Mouse (Mus musculus): ENCODE results near the gene Art4. TPM values are rescaled to one million over a fixed set of nuclear protein-coding genes. Genes with fewer than 3 reads are reported as not detected.

Art4 gene
- total and polyA plus RNA-seq, 3 experiments = 12.8 to 19.6 (median 16.3) TPM

DNA sequence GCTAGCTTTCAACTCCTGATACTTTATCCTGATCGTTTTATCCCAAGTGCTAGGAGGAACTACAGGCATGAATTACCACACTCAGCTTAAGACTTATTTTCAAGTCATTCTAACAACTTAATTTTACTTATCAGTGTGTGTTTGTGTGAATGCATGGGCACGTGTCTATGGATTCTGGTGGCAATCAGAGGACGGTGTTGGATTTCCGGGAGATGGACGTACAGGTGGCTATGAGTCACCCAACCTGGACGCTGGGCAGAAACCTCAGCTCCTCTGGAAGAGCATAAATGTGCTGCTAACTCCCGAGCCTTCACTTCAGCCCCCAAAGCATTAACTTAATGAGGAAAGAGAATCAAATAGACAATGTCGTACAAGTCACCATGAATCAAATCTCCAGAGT lies 32.5 kb downstream of the Art4 start:
- Histone ChIP-seq H3K9ac (ENCODE audit: low read depth, low read length) (no peak overlapping the region), H3K4me1 (ENCODE audit: control insufficient read depth, insufficient read depth, low read length) (peaks cover 1% of the 10 kb centered on the region), H3K27ac (no peak overlapping the region), H3K27me3 (ENCODE audit: control insufficient read depth, insufficient read depth, low read length) (no peaks in the 10 kb centered on the region), H3K36me3 (ENCODE audit: control insufficient read depth, insufficient read depth, low read length) (peaks cover 9% of the 10 kb centered on the region), H3K79me2 (replicated peaks; ENCODE audit: control insufficient read depth, insufficient read depth, low read length) (peaks cover 2% of the 10 kb centered on the region), H3K4me3 (no peak overlapping the region)
- intact Hi-C loops (cut with DNase I) = loop anchor here (10.0 kb wide), 1 partner anchor 1810 kb away; the partner anchor contains the start of gene Ddx47
- no peak for DNase-seq
- 80% methylated on average over 8 of the region's 8 CpGs for WGBS
- TF ChIP-seq EP300 (IDR thresholded peaks at IDR 0.05; ENCODE audit: insufficient read depth, low read depth, low read length) (no peak), POLR2A (IDR thresholded peaks at IDR 0.05; ENCODE audit: insufficient read depth, low read depth, low read length) (no peak), CTCF (IDR thresholded peaks at IDR 0.05) (no peak)

DNA sequence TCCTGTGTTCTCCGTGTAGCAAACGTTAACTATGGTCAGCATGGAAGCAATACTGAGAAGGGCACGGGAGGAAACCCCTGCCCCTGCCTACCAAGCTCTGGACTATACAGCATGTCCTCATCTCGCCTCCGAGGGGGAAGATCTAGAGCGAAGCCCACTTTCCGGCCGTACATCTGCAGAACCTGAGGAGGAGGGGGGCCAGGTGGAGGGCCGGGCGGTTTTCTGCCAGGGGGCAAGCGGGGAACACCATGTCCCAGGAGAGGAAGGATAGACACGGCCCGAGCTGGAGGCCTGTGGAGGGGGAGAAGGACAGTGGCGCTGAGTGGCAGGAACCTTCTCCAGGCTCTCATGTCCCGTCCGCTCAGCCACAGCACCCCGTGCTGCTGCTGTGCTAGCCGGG lies 36.4 kb downstream of the Art4 start:
- Histone ChIP-seq H3K27me3 (ENCODE audit: control insufficient read depth, insufficient read depth, low read length) (no peaks in the 10 kb centered on the region), H3K36me3 (ENCODE audit: control insufficient read depth, insufficient read depth, low read length) (peaks cover 6% of the 10 kb centered on the region), H3K27ac (no peak overlapping the region), H3K4me1 (ENCODE audit: control insufficient read depth, insufficient read depth, low read length) (no peaks in the 10 kb centered on the region), H3K4me3 (no peak overlapping the region), H3K9ac (ENCODE audit: low read depth, low read length) (no peak overlapping the region), H3K79me2 (replicated peaks; ENCODE audit: control insufficient read depth, insufficient read depth, low read length) (no peaks in the 10 kb centered on the region)
- intact Hi-C loops (cut with DNase I) = loop anchor here (10.0 kb wide), 1 partner anchor 1806 kb away; the partner anchor contains the start of gene Ddx47
- 78% methylated on average over 18 of the region's 18 CpGs for WGBS
- TF ChIP-seq POLR2A (IDR thresholded peaks at IDR 0.05; ENCODE audit: insufficient read depth, low read depth, low read length) = no peak
- no peak for DNase-seq

DNA sequence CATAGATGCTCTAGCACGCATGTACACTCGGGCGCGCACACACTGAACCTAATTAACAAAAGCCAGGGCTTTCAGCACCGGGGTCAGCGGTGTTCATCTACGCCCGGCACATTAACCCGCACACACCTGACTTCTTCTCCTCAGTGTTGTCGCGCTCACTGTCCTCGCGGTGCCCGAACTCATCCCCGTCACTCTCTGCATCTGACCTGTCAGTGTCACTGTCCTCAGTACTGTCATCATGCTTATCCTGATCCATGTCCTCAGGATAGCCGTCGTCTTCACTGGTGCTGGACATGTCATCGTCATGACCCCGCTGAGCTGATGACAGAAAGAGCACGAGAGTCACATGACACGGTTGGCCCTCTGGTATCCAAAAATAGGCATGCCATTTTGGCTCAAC lies 37.2 kb downstream of the Art4 start:
- WGBS = 76% methylated on average over 21 of the region's 21 CpGs
- no peak overlapping the region for H3K9ac ChIP-seq (ENCODE audit: low read depth, low read length)
- DNase-seq = no peak
- no peak overlapping the region for H3K27ac ChIP-seq
- H3K36me3 ChIP-seq (ENCODE audit: control insufficient read depth, insufficient read depth, low read length) = peaks cover 5% of the 10 kb centered on the region
- H3K79me2 ChIP-seq (replicated peaks; ENCODE audit: control insufficient read depth, insufficient read depth, low read length) = no peaks in the 10 kb centered on the region
- no peak overlapping the region for H3K4me3 ChIP-seq
- TF ChIP-seq EP300 (IDR thresholded peaks at IDR 0.05; ENCODE audit: insufficient read depth, low read depth, low read length) (no peak), POLR2A (IDR thresholded peaks at IDR 0.05; ENCODE audit: insufficient read depth, low read depth, low read length) (no peak), CTCF (IDR thresholded peaks at IDR 0.05) (no peak)
- intact Hi-C loops (cut with DNase I) = loop anchor here (10.0 kb wide), 1 partner anchor 1806 kb away; the partner anchor contains the start of gene Ddx47
- no peaks in the 10 kb centered on the region for H3K4me1 ChIP-seq (ENCODE audit: control insufficient read depth, insufficient read depth, low read length)
- H3K27me3 ChIP-seq (ENCODE audit: control insufficient read depth, insufficient read depth, low read length) = no peaks in the 10 kb centered on the region

DNA sequence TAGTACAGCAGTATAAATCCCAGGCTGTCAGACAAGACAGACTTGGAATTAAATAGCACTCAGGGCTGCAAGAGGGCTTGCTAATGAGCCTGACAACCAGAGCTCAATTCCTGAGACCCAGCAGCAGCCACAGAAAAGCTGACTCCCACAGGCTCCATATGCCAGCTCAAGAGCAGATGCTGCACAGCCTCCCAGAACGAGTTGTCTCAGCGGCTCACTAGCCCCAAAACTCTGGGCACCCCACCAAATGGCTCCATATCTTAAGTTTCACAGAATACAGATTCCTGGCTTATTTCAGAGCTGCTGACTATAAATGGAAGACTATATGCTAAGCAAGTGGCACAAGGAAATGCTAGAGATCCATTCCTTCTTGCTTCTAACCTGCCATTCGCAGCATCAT lies 40.0 kb downstream of the Art4 start:
- intact Hi-C loops (cut with DNase I) = no loop called here
- no peak for DNase-seq
- Histone ChIP-seq H3K27me3 (ENCODE audit: control insufficient read depth, insufficient read depth, low read length) (no peaks in the 10 kb centered on the region), H3K9ac (ENCODE audit: low read depth, low read length) (no peak overlapping the region), H3K4me1 (ENCODE audit: control insufficient read depth, insufficient read depth, low read length) (no peaks in the 10 kb centered on the region), H3K36me3 (ENCODE audit: control insufficient read depth, insufficient read depth, low read length) (0 out of 2 replicates have a peak, but pooled peaks cover 3% of the 10 kb centered on the region), H3K79me2 (replicated peaks; ENCODE audit: control insufficient read depth, insufficient read depth, low read length) (no peaks in the 10 kb centered on the region), H3K4me3 (no peak overlapping the region), H3K27ac (no peak overlapping the region)
- 82% methylated on average over 3 of the region's 3 CpGs for WGBS
- TF ChIP-seq POLR2A (IDR thresholded peaks at IDR 0.05; ENCODE audit: insufficient read depth, low read depth, low read length) (no peak), EP300 (IDR thresholded peaks at IDR 0.05; ENCODE audit: insufficient read depth, low read depth, low read length) (no peak), CTCF (IDR thresholded peaks at IDR 0.05) (no peak)

DNA sequence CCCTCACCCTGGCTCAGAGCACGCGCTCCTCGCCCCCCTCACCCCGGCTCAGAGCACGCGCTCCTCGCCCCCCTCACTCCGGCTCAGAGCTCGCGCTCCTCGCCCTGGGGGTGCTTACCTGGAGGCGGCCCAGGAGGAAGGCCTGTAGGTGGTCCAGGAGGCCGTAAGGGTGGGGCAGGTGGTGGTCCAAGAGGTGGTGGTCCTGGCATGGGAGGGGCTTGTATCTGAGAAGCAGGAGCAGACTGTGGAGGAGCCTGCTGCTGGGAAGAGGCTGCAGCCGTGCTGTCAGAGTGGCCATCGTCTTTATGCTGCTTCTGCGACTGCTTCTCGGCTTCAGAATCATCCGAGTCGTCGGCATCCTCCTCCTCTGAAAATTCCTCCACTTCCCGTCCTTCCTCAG lies 40.7 kb downstream of the Art4 start:
- WGBS = 80% methylated on average over 21 of the region's 21 CpGs
- TF ChIP-seq EP300 (IDR thresholded peaks at IDR 0.05; ENCODE audit: insufficient read depth, low read depth, low read length) = no peak
- no peak for TF ChIP-seq POLR2A (IDR thresholded peaks at IDR 0.05; ENCODE audit: insufficient read depth, low read depth, low read length)
- TF ChIP-seq CTCF (IDR thresholded peaks at IDR 0.05) = no peak
- H3K36me3 ChIP-seq (ENCODE audit: control insufficient read depth, insufficient read depth, low read length) = 0 out of 2 replicates have a peak, but pooled peaks cover 3% of the 10 kb centered on the region
- H3K9ac ChIP-seq (ENCODE audit: low read depth, low read length) = no peak overlapping the region
- no peak overlapping the region for H3K27ac ChIP-seq
- intact Hi-C loops (cut with DNase I) = no loop called here
- DNase-seq = no peak
- no peaks in the 10 kb centered on the region for H3K4me1 ChIP-seq (ENCODE audit: control insufficient read depth, insufficient read depth, low read length)
- no peaks in the 10 kb centered on the region for H3K27me3 ChIP-seq (ENCODE audit: control insufficient read depth, insufficient read depth, low read length)
- no peak overlapping the region for H3K4me3 ChIP-seq
- H3K79me2 ChIP-seq (replicated peaks; ENCODE audit: control insufficient read depth, insufficient read depth, low read length) = no peaks in the 10 kb centered on the region

DNA sequence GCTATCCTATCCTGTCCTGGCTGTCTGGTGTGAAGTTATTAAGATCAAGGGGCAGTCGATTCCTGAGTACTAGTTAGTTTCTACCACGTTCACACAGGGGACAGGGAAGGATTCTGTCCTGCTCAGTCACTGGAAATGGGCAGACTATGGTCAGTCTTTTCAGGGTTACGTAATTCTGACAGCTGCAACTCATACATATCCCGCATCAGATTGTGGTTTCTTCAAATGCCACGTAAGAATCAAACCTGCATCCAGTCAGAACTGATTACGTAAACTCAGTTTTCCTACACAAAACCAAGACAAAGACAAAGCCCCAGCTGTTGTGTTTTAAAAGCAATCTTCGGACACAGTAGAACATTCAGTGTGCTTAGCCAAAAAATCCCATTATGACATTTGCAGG lies 42.2 kb downstream of the Art4 start:
- 91% methylated on average over 7 of the region's 7 CpGs for WGBS
- H3K9ac ChIP-seq (ENCODE audit: low read depth, low read length) = no peak overlapping the region
- no peaks in the 10 kb centered on the region for H3K79me2 ChIP-seq (replicated peaks; ENCODE audit: control insufficient read depth, insufficient read depth, low read length)
- H3K27ac ChIP-seq = no peak overlapping the region
- no peaks in the 10 kb centered on the region for H3K4me1 ChIP-seq (ENCODE audit: control insufficient read depth, insufficient read depth, low read length)
- H3K4me3 ChIP-seq = no peak overlapping the region
- intact Hi-C loops (cut with DNase I) = no loop called here
- 0 out of 2 replicates have a peak, but pooled peaks cover 3% of the 10 kb centered on the region for H3K36me3 ChIP-seq (ENCODE audit: control insufficient read depth, insufficient read depth, low read length)
- DNase-seq = no peak
- no peaks in the 10 kb centered on the region for H3K27me3 ChIP-seq (ENCODE audit: control insufficient read depth, insufficient read depth, low read length)
- TF ChIP-seq CTCF (IDR thresholded peaks at IDR 0.05) = no peak
- no peak for TF ChIP-seq POLR2A (IDR thresholded peaks at IDR 0.05; ENCODE audit: insufficient read depth, low read depth, low read length)
- no peak for TF ChIP-seq EP300 (IDR thresholded peaks at IDR 0.05; ENCODE audit: insufficient read depth, low read depth, low read length)

Measured in heart, adult 2 months (tissue).